Mouse (Mus musculus): ENCODE data around the gene Nol4l. TPM values are rescaled to one million over a fixed set of nuclear protein-coding genes. Genes with fewer than 3 reads are reported as not detected.

Nol4l gene
- total RNA-seq, 2 experiments from 2014 or later = 3.9 to 4.0 TPM

- DNase-seq = no peak
- intact Hi-C loops (cut with DNase I) = no loop called here
Measured at GRCm38 (mm10) chr2:153490116-153490515, 39.7 kb downstream of the Nol4l start.

GRCm38 (mm10) chr2:153484071-153484470 is 45.7 kb downstream of the Nol4l start:
- intact Hi-C loops (cut with DNase I) = no loop called here
- no peak for DNase-seq

- intact Hi-C loops (cut with DNase I) = no loop called here
- peak; percentile 22 to 38 for DNase-seq
Measured at GRCm38 (mm10) chr2:153483118-153483983, 46.4 kb downstream of the Nol4l start.

GRCm38 (mm10) chr2:153481861-153482120 is 48.0 kb downstream of the Nol4l start:
- DNase-seq = no peak
- intact Hi-C loops (cut with DNase I) = no loop called here

- DNase-seq = no peak
Measured at GRCm38 (mm10) chr2:153481108-153481860, 48.5 kb downstream of the Nol4l start.

GRCm38 (mm10) chr2:153479486-153479885 is 50.3 kb downstream of the Nol4l start:
- intact Hi-C loops (cut with DNase I) = no loop called here
- DNase-seq = no peak

More at GRCm38 (mm10) chr2:153481108-153481860, 48.5 kb downstream of the Nol4l start:
- intact Hi-C loops (cut with DNase I) = no loop called here

- intact Hi-C loops (cut with DNase I) = loop anchor here (1.0 kb wide), 1 partner anchor 108 kb away; no protein-coding TSS in a partner anchor
- peak; percentile 71 to 78 for DNase-seq
Measured at GRCm38 (mm10) chr2:153478583-153478982, 51.2 kb downstream of the Nol4l start.

GRCm38 (mm10) chr2:153475114-153476112 is 54.4 kb downstream of the Nol4l start:
- peak; percentile 28 to 38 for DNase-seq
- intact Hi-C loops (cut with DNase I) = no loop called here

GRCm38 (mm10) chr2:153470983-153471382 is 58.8 kb downstream of the Nol4l start:
- no peak for DNase-seq
- intact Hi-C loops (cut with DNase I) = no loop called here

- DNase-seq = no peak
- intact Hi-C loops (cut with DNase I) = no loop called here
Measured at GRCm38 (mm10) chr2:153469764-153470163, 60.0 kb downstream of the Nol4l start.

- no peak for DNase-seq
- intact Hi-C loops (cut with DNase I) = no loop called here
Measured at GRCm38 (mm10) chr2:153469317-153469716, 60.5 kb downstream of the Nol4l start.

- intact Hi-C loops (cut with DNase I) = no loop called here
- no peak for DNase-seq
Measured at GRCm38 (mm10) chr2:153467372-153467771, 62.4 kb downstream of the Nol4l start.

GRCm38 (mm10) chr2:153463257-153463656 is 66.5 kb downstream of the Nol4l start:
- intact Hi-C loops (cut with DNase I) = loop anchor here (5.0 kb wide), 1 partner anchor 316 kb away; no protein-coding TSS in a partner anchor
- DNase-seq = no peak

GRCm38 (mm10) chr2:153458022-153458441 is 71.7 kb downstream of the Nol4l start:
- intact Hi-C loops (cut with DNase I) = no loop called here
- peak; percentile 40 to 61 for DNase-seq

GRCm38 (mm10) chr2:153457467-153457866 is 72.3 kb downstream of the Nol4l start:
- intact Hi-C loops (cut with DNase I) = no loop called here
- DNase-seq = no peak

- intact Hi-C loops (cut with DNase I) = no loop called here
- no peak for DNase-seq
Measured at GRCm38 (mm10) chr2:153454841-153455506, 74.8 kb downstream of the Nol4l start.

GRCm38 (mm10) chr2:153453961-153454759 is 75.6 kb downstream of the Nol4l start:
- DNase-seq = no peak
- intact Hi-C loops (cut with DNase I) = no loop called here

GRCm38 (mm10) chr2:153448519-153448918 is 81.3 kb downstream of the Nol4l start:
- intact Hi-C loops (cut with DNase I) = loop anchor here (5.0 kb wide), 2 partner anchors 206 to 301 kb away; partner anchors contain the start of genes Plagl2 and Pofut1
- DNase-seq = no peak

- intact Hi-C loops (cut with DNase I) = loop anchor here (5.0 kb wide), 2 partner anchors 205 to 300 kb away; partner anchors contain the start of genes Plagl2 and Pofut1
- DNase-seq = no peak
Measured at GRCm38 (mm10) chr2:153447719-153448118, 82.1 kb downstream of the Nol4l start.

All from heart, postnatal 36 days (tissue).